Mouse (Mus musculus) cerebellum, adult 11 months (tissue): Measurements from ENCODE around the gene Gprc5c.

Experiments
- DNase-seq: peaks from one replicate; pipeline ENCODE4 v3.0.0; 2022

The Gprc5c gene

GRCm38 (mm10) chr11:114850452-114851268 is at the start of gene Gprc5c:
Gene Gprc5c, plus strand, starts transcription at chr11:114851152.
- peak; percentile 71 for DNase-seq

GRCm38 (mm10) chr11:114801906-114802305 is 49.0 kb upstream of the Gprc5c start:
- no peak for DNase-seq

GRCm38 (mm10) chr11:114802540-114803267 is 48.2 kb upstream of the Gprc5c start:
- DNase-seq, result no peak

- DNase-seq, result no peak
Observed at GRCm38 (mm10) chr11:114803990-114804389, 47.0 kb upstream of the Gprc5c start.

GRCm38 (mm10) chr11:114807025-114807424 is 43.9 kb upstream of the Gprc5c start:
- no peak for DNase-seq

GRCm38 (mm10) chr11:114807686-114808427 is 43.1 kb upstream of the Gprc5c start:
- peak; percentile 64 for DNase-seq

- no peak for DNase-seq
Observed at GRCm38 (mm10) chr11:114809371-114809770, 41.6 kb upstream of the Gprc5c start.

GRCm38 (mm10) chr11:114810344-114810743 is 40.6 kb upstream of the Gprc5c start:
- no peak for DNase-seq

- DNase-seq, result peak; percentile 94
Observed at GRCm38 (mm10) chr11:114812731-114813240, 38.2 kb upstream of the Gprc5c start.

GRCm38 (mm10) chr11:114814873-114815592 is 35.9 kb upstream of the Gprc5c start:
- no peak for DNase-seq

- no peak for DNase-seq
Observed at GRCm38 (mm10) chr11:114816934-114817333, 34.0 kb upstream of the Gprc5c start.

- no peak for DNase-seq
Observed at GRCm38 (mm10) chr11:114818185-114818584, 32.8 kb upstream of the Gprc5c start.

GRCm38 (mm10) chr11:114819110-114819509 is 31.8 kb upstream of the Gprc5c start:
- DNase-seq, result no peak

GRCm38 (mm10) chr11:114820444-114820843 is 30.5 kb upstream of the Gprc5c start:
- DNase-seq, result no peak

GRCm38 (mm10) chr11:114821325-114821724 is 29.6 kb upstream of the Gprc5c start:
- no peak for DNase-seq

- peak; percentile 74 for DNase-seq
Observed at GRCm38 (mm10) chr11:114822727-114823126, 28.2 kb upstream of the Gprc5c start.

GRCm38 (mm10) chr11:114823199-114823725 is 27.7 kb upstream of the Gprc5c start:
- DNase-seq, result no peak

- no peak for DNase-seq
Observed at GRCm38 (mm10) chr11:114826686-114827085, 24.3 kb upstream of the Gprc5c start.

GRCm38 (mm10) chr11:114829499-114830432 is 21.2 kb upstream of the Gprc5c start:
- DNase-seq, result peak; percentile 91

GRCm38 (mm10) chr11:114830433-114830773 is 20.5 kb upstream of the Gprc5c start:
- DNase-seq, result no peak

GRCm38 (mm10) chr11:114833166-114833565 is 17.8 kb upstream of the Gprc5c start:
- no peak for DNase-seq
